In the genomic region with DNA sequence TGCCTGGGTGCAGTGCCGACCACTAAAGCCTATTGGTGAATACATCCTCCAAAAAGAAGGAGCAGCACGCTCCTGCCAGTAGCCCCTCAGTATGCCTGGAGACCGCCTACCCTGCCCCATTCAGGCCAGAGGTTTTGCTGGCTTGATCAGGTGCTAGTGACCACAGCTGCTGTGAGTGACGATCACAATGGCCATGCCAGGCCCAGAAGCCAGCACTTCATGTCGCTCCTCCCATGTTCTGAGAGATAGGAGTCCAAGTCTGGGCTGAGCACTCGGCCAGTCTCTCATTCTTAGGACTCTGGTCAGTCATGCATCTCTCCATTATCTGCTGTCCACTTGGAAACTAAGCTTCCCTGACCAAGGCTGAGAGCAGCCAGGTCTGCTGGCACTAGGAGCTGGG, we compare ENCODE assay signal across 20 mouse cellular contexts.
DNase-seq lines count a peak whose midpoint lies in the region; ATAC-seq and TF ChIP-seq lines count a peak whose summit lies in the region.
"Had no signal": no experiment of that assay in that cellular context is flagged by ENCODE, and none has a peak within 500 bp of the region (broad histone marks: within the 10 kb centered on the region; RNA-seq: fewer than 3 reads in every experiment).

No protein-coding gene starts in this region.

- TF ChIP-seq EP300 in heart, adult 2 months (IDR thresholded peaks at IDR 0.05; ENCODE audit: insufficient read depth, low read depth, low read length) = no peak

- H3K27ac ChIP-seq in heart, adult 2 months = peak overlapping the region; percentile 65
- no peak overlapping the region for H3K27ac ChIP-seq in heart, embryonic 11.5 days (ENCODE audit: low read depth, low read length)
- peak overlapping the region; percentile 53; the same call in 1 of the 2 replicates for H3K27ac ChIP-seq in heart, embryonic 15.5 days
- H3K27ac ChIP-seq: embryonic facial prominence, embryonic 13.5 days; forebrain, embryonic 12.5 days; hindbrain, embryonic 10.5 days; hindbrain, embryonic 14.5 days; intestine, embryonic 15.5 days had no signal

- no peaks in the 10 kb centered on the region for H3K79me2 ChIP-seq in heart, adult 2 months (replicated peaks; ENCODE audit: control insufficient read depth, insufficient read depth, low read length)

- no peak for TF ChIP-seq CTCF in heart, adult 2 months (IDR thresholded peaks at IDR 0.05)

- peak in 1 of 2 experiments; percentile 49 for DNase-seq in heart, adult 2 months
- DNase-seq in heart, postnatal 14 days = peak; percentile 19 to 22
- no peak for DNase-seq in layer of hippocampus, postnatal 14 days (ENCODE audit: low spot score in 2 of 2)
- DNase-seq in urinary bladder, adult 18-20 months (ENCODE audit: low spot score in 2 of 2) = no peak
- DNase-seq in adrenal gland, adult 2 months = no peak
- DNase-seq: adrenal gland, adult 8-10 months; cerebellum, adult 11-12 months; cerebellum, adult 9-10 months; cerebellum, postnatal 36 days; gastrocnemius, postnatal 36 days; kidney, adult 2 months had no signal

- TF ChIP-seq POLR2A in heart, adult 2 months (IDR thresholded peaks at IDR 0.05; ENCODE audit: insufficient read depth, low read depth, low read length) = no peak

- WGBS in heart, adult 2 months = 66% methylated on average over 6 of the region's 6 CpGs
- WGBS in heart, embryonic 11.5 days (ENCODE audit: insufficient replicate concordance) = 67% methylated on average over 6 of the region's 6 CpGs
- 65% methylated on average over 6 of the region's 6 CpGs for WGBS in heart, embryonic 15.5 days

- no peak overlapping the region for H3K4me2 ChIP-seq in heart, embryonic 11.5 days
- no peak overlapping the region for H3K4me2 ChIP-seq in heart, embryonic 15.5 days
- H3K4me2 ChIP-seq: embryonic facial prominence, embryonic 13.5 days; forebrain, embryonic 12.5 days; hindbrain, embryonic 14.5 days; intestine, embryonic 15.5 days; kidney, embryonic 15.5 days had no signal

- no peak for ATAC-seq in heart, embryonic 11.5 days (replicated peaks; ENCODE audit: insufficient number of reproducible peaks, low FRiP score, low TSS enrichment)
- no peak for ATAC-seq in heart, embryonic 15.5 days (replicated peaks; ENCODE audit: insufficient number of reproducible peaks, insufficient read depth, low FRiP score, low read depth)
- ATAC-seq: forebrain, embryonic 16.5 days had no signal

- peaks cover 7% of the 10 kb centered on the region for H3K36me3 ChIP-seq in heart, adult 2 months (ENCODE audit: control insufficient read depth, insufficient read depth, low read length)
- no peaks in the 10 kb centered on the region for H3K36me3 ChIP-seq in heart, embryonic 11.5 days (ENCODE audit: control insufficient read depth, insufficient read depth, low read length)
- no peaks in the 10 kb centered on the region for H3K36me3 ChIP-seq in heart, embryonic 15.5 days
- H3K36me3 ChIP-seq: forebrain, embryonic 12.5 days; intestine, embryonic 15.5 days had no signal

- H3K27me3 ChIP-seq in heart, adult 2 months (ENCODE audit: control insufficient read depth, insufficient read depth, low read length) = no peaks in the 10 kb centered on the region
- no peaks in the 10 kb centered on the region for H3K27me3 ChIP-seq in heart, embryonic 11.5 days (ENCODE audit: control insufficient read depth, insufficient read depth, low read length)
- no peaks in the 10 kb centered on the region for H3K27me3 ChIP-seq in heart, embryonic 15.5 days
- H3K27me3 ChIP-seq: embryonic facial prominence, embryonic 13.5 days; forebrain, embryonic 12.5 days; intestine, embryonic 15.5 days; kidney, embryonic 15.5 days had no signal

- H3K4me1 ChIP-seq in heart, adult 2 months (ENCODE audit: control insufficient read depth, insufficient read depth, low read length) = peaks cover 11% of the 10 kb centered on the region
- H3K4me1 ChIP-seq in heart, embryonic 11.5 days (ENCODE audit: control insufficient read depth, insufficient read depth, low read length) = peaks cover 31% of the 10 kb centered on the region
- peaks cover 33% of the 10 kb centered on the region for H3K4me1 ChIP-seq in heart, embryonic 15.5 days (replicated peaks)

- no peak overlapping the region for H3K4me3 ChIP-seq in heart, adult 2 months
- no peak overlapping the region for H3K4me3 ChIP-seq in heart, embryonic 11.5 days (ENCODE audit: low read depth, low read length)
- H3K4me3 ChIP-seq in heart, embryonic 15.5 days = no peak overlapping the region
- H3K4me3 ChIP-seq: embryonic facial prominence, embryonic 13.5 days; forebrain, embryonic 12.5 days; hindbrain, embryonic 10.5 days; intestine, embryonic 15.5 days; kidney, embryonic 15.5 days had no signal

- intact Hi-C loops in heart, adult 2 months (cut with DNase I) = no loop called here
- intact Hi-C loops in heart, postnatal 14 days (cut with DNase I) = no loop called here

- no peak overlapping the region for H3K9ac ChIP-seq in heart, adult 2 months (ENCODE audit: low read depth, low read length)
- H3K9ac ChIP-seq in heart, embryonic 11.5 days (ENCODE audit: low read depth, low read length) = no peak overlapping the region
- H3K9ac ChIP-seq in heart, embryonic 15.5 days = no peak overlapping the region
- H3K9ac ChIP-seq: embryonic facial prominence, embryonic 13.5 days; forebrain, embryonic 12.5 days; hindbrain, embryonic 14.5 days; intestine, embryonic 15.5 days; kidney, embryonic 15.5 days had no signal

- no peaks in the 10 kb centered on the region for H3K9me3 ChIP-seq in heart, embryonic 11.5 days (replicated peaks; ENCODE audit: control insufficient read depth, low read length)
- H3K9me3 ChIP-seq in heart, embryonic 15.5 days (replicated peaks) = no peaks in the 10 kb centered on the region
- H3K9me3 ChIP-seq: embryonic facial prominence, embryonic 13.5 days; forebrain, embryonic 12.5 days; hindbrain, embryonic 10.5 days; intestine, embryonic 15.5 days; kidney, embryonic 15.5 days had no signal

Comparison
In these comparisons a context has a peak if more than half of its experiments do, and no peak if none do; other contexts are left out.
1. DNase-seq: peak in heart, postnatal 14 days (2 of 2); none in layer of hippocampus, postnatal 14 days (0 of 2), urinary bladder, adult 18-20 months (0 of 2) and adrenal gland, adult 2 months (single experiment).